Mouse (Mus musculus) megakaryocyte, adult 5-6 weeks (primary cell): ENCODE results near the gene Cd209g. TPM values are rescaled to one million over a fixed set of nuclear protein-coding genes. Genes with fewer than 3 reads are reported as not detected.

Source experiments
- total RNA-seq, 2 experiments: library from RNA; stranded (forward) in 1 of 2; stranded (reverse) in 1 of 2; fragments of 153-499, 151-499 nt in 1 of 2; fragments of 221-1000, 200-1000 nt in 1 of 2; gene quantifications; 2 replicates each; pipeline versions ENCODE4 v1.2.3 to v1.2.4; 2015 to 2017

The Cd209g gene
- total RNA-seq, 2 experiments from 2014 or later = not detected

Other genes with a start within 250 kb of the Cd209g start
- 0.48 and 0.80 TPM in 2 replicates for gene Cd209b, start 207.3 kb upstream of the Cd209g start, total RNA-seq (2015)
- 0.51 TPM in 1 of 2 replicates, not detected in the other for gene Cd209b, start 207.3 kb upstream of the Cd209g start, total RNA-seq (2017)
- gene Cd209c, start 179.4 kb upstream of the Cd209g start, total RNA-seq (2015) = 0.78 and 1.3 TPM in 2 replicates
- 0.70 and 3.7 TPM in 2 replicates for gene Cd209c, start 179.4 kb upstream of the Cd209g start, total RNA-seq (2017)
- gene Cd209f, start 28.3 kb upstream of the Cd209g start, total RNA-seq (2015) = not detected in 2 replicates
- 0.81 TPM in 1 of 2 replicates, not detected in the other for gene Cd209f, start 28.3 kb upstream of the Cd209g start, total RNA-seq (2017)
- 3.6 and 4.1 TPM in 2 replicates for gene Evi5l, start 32.5 kb downstream of the Cd209g start, total RNA-seq (2015)
- 4.5 and 6.0 TPM in 2 replicates for gene Evi5l, start 32.5 kb downstream of the Cd209g start, total RNA-seq (2017)
- gene Prr36, start 83.4 kb downstream of the Cd209g start, total RNA-seq (2015) = 0.09 and 0.14 TPM in 2 replicates
- not detected in 2 replicates for gene Prr36, start 83.4 kb downstream of the Cd209g start, total RNA-seq (2017)
- not detected in 2 replicates for gene Lrrc8e, start 92.7 kb downstream of the Cd209g start, total RNA-seq (2015)
- not detected in 2 replicates for gene Lrrc8e, start 92.7 kb downstream of the Cd209g start, total RNA-seq (2017)
- 24.6 and 32.4 TPM in 2 replicates for gene Map2k7, start 104.6 kb downstream of the Cd209g start, total RNA-seq (2015)
- 27.1 and 32.4 TPM in 2 replicates for gene Map2k7, start 104.6 kb downstream of the Cd209g start, total RNA-seq (2017)
- not detected in 2 replicates for gene Gm49320, start 104.8 kb downstream of the Cd209g start, total RNA-seq (2015)
- gene Gm49320, start 104.8 kb downstream of the Cd209g start, total RNA-seq (2017) = 0.12 TPM in 1 of 2 replicates, not detected in the other
- 1.5 and 2.1 TPM in 2 replicates for gene Tgfbr3l, start 114.1 kb downstream of the Cd209g start, total RNA-seq (2015)
- gene Tgfbr3l, start 114.1 kb downstream of the Cd209g start, total RNA-seq (2017) = 0.44 and 2.5 TPM in 2 replicates
- 17.1 and 19.3 TPM in 2 replicates for gene Snapc2, start 119.0 kb downstream of the Cd209g start, total RNA-seq (2015)
- 6.0 and 8.6 TPM in 2 replicates for gene Snapc2, start 119.0 kb downstream of the Cd209g start, total RNA-seq (2017)
- 0.91 and 1.9 TPM in 2 replicates for gene Ctxn1, start 125.2 kb downstream of the Cd209g start, total RNA-seq (2015)
- 0.15 TPM in 1 of 2 replicates, not detected in the other for gene Ctxn1, start 125.2 kb downstream of the Cd209g start, total RNA-seq (2017)
- gene Timm44, start 141.8 kb downstream of the Cd209g start, total RNA-seq (2015) = 42.1 and 45.2 TPM in 2 replicates
- 60.3 and 68.0 TPM in 2 replicates for gene Timm44, start 141.8 kb downstream of the Cd209g start, total RNA-seq (2017)
- gene Ccl25, start 191.1 kb downstream of the Cd209g start, total RNA-seq (2015) = 14.0 and 18.8 TPM in 2 replicates
- gene Ccl25, start 191.1 kb downstream of the Cd209g start, total RNA-seq (2017) = 8.9 and 9.5 TPM in 2 replicates
- 86.6 and 92.7 TPM in 2 replicates for gene Elavl1, start 191.3 kb downstream of the Cd209g start, total RNA-seq (2015)
- gene Elavl1, start 191.3 kb downstream of the Cd209g start, total RNA-seq (2017) = 46.0 and 59.2 TPM in 2 replicates